Comparison of ENCODE assay signal across 10 mouse cellular contexts in the genomic region with DNA sequence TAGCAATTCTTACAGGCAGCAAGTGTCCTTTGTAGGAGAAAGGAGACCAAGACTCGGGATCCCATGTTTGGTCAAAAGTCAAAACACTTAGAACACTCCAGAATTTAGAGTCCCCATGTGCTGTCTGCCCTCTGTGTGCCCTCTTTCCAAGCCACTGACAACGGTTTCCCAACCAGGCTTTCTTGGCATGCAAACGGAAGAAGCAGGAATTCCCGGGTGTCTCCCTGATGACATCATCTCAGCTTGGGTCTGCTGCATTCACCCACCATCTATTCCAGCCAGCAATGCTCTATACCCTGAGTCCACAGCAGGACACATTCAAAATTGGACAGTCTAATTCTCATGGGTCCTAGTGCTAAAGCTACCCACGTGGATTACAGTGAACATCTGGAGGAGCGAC. TPM values are rescaled to one million over a fixed set of nuclear protein-coding genes. Genes with fewer than 3 reads are reported as not detected.
DNase-seq lines count a peak whose midpoint lies in the region; ATAC-seq lines count a peak whose summit lies in the region.
"Had no signal": no experiment of that assay in that cellular context is flagged by ENCODE, and none has a peak within 500 bp of the region (broad histone marks: within the 10 kb centered on the region; RNA-seq: fewer than 3 reads in every experiment).

No protein-coding gene starts in this region.

- no peak for ATAC-seq in midbrain, embryonic 13.5 days
- ATAC-seq in hindbrain, embryonic 15.5 days (ENCODE audit: low FRiP score, low read depth): no peak
- no peak for ATAC-seq in stomach, embryonic 14.5 days (ENCODE audit: insufficient number of reproducible peaks, insufficient read depth, low FRiP score, low read depth)

- peak overlapping the region; percentile 87 for H3K27ac ChIP-seq in midbrain, embryonic 10.5 days (replicated peaks)
- H3K27ac ChIP-seq in midbrain, embryonic 13.5 days: no peak overlapping the region
- H3K27ac ChIP-seq in hindbrain, embryonic 15.5 days (replicated peaks): peak overlapping the region; percentile 87
- peak overlapping the region; percentile 99 for H3K27ac ChIP-seq in stomach, embryonic 14.5 days (ENCODE audit: low read length)

- WGBS in midbrain, embryonic 10.5 days: 67% methylated on average over 6 of the region's 6 CpGs
- 74% methylated on average over 6 of the region's 6 CpGs for WGBS in midbrain, embryonic 13.5 days
- 61% methylated on average over 6 of the region's 6 CpGs for WGBS in hindbrain, embryonic 15.5 days
- 33% methylated on average over 6 of the region's 6 CpGs for WGBS in stomach, embryonic 14.5 days

- H3K9me3 ChIP-seq in midbrain, embryonic 10.5 days (replicated peaks): no peaks in the 10 kb centered on the region
- no peaks in the 10 kb centered on the region for H3K9me3 ChIP-seq in midbrain, embryonic 13.5 days
- no peaks in the 10 kb centered on the region for H3K9me3 ChIP-seq in hindbrain, embryonic 15.5 days
- no peaks in the 10 kb centered on the region for H3K9me3 ChIP-seq in stomach, embryonic 14.5 days (ENCODE audit: control insufficient read depth, low read depth, low read length)
- H3K9me3 ChIP-seq: neural tube, embryonic 13.5 days had no signal

- peaks cover 47% of the 10 kb centered on the region for H3K4me1 ChIP-seq in midbrain, embryonic 10.5 days
- peaks cover 31% of the 10 kb centered on the region for H3K4me1 ChIP-seq in midbrain, embryonic 13.5 days (replicated peaks)
- H3K4me1 ChIP-seq in hindbrain, embryonic 15.5 days (replicated peaks): peaks cover 53% of the 10 kb centered on the region
- H3K4me1 ChIP-seq in stomach, embryonic 14.5 days (ENCODE audit: control insufficient read depth, insufficient read depth, low read length): peaks cover 65% of the 10 kb centered on the region

- no peak overlapping the region for H3K4me3 ChIP-seq in midbrain, embryonic 10.5 days
- H3K4me3 ChIP-seq in midbrain, embryonic 13.5 days (replicated peaks): no peak overlapping the region
- H3K4me3 ChIP-seq in hindbrain, embryonic 15.5 days: no peak overlapping the region
- H3K4me3 ChIP-seq in stomach, embryonic 14.5 days (ENCODE audit: low read depth, low read length): no peak overlapping the region
- H3K4me3 ChIP-seq: neural tube, embryonic 13.5 days had no signal

- no peak overlapping the region for H3K4me2 ChIP-seq in midbrain, embryonic 13.5 days (replicated peaks)
- H3K4me2 ChIP-seq in hindbrain, embryonic 15.5 days: no peak overlapping the region
- peak overlapping the region; percentile 42 for H3K4me2 ChIP-seq in stomach, embryonic 14.5 days (replicated peaks; ENCODE audit: low read depth, low read length)

- no peak overlapping the region for H3K9ac ChIP-seq in midbrain, embryonic 13.5 days (replicated peaks)
- no peak overlapping the region for H3K9ac ChIP-seq in hindbrain, embryonic 15.5 days
- H3K9ac ChIP-seq in stomach, embryonic 14.5 days (replicated peaks; ENCODE audit: low read depth, low read length): peak overlapping the region; percentile 14; the same call in 1 of the 2 replicates

- no peaks in the 10 kb centered on the region for H3K36me3 ChIP-seq in midbrain, embryonic 10.5 days
- H3K36me3 ChIP-seq in midbrain, embryonic 13.5 days: no peaks in the 10 kb centered on the region
- no peaks in the 10 kb centered on the region for H3K36me3 ChIP-seq in hindbrain, embryonic 15.5 days
- peaks cover 48% of the 10 kb centered on the region for H3K36me3 ChIP-seq in stomach, embryonic 14.5 days (ENCODE audit: control insufficient read depth, insufficient read depth, low read length)

- DNase-seq in heart, adult 18-20 months: peak; percentile 55 to 56
- DNase-seq in heart, adult 9 months (ENCODE audit: low spot score in 2 of 2): no peak
- DNase-seq in midbrain, embryonic 10.5 days (ENCODE audit: low spot score): no peak
- no peak for DNase-seq in thymus, postnatal 25 days
- no peak for DNase-seq in spleen, postnatal 4 days (ENCODE audit: low spot score in 2 of 2)
- DNase-seq: thymus, adult 2 months had no signal

- no peaks in the 10 kb centered on the region for H3K27me3 ChIP-seq in midbrain, embryonic 10.5 days (ENCODE audit: low read depth, poor library complexity, severe bottlenecking)
- H3K27me3 ChIP-seq in midbrain, embryonic 13.5 days: no peaks in the 10 kb centered on the region
- no peaks in the 10 kb centered on the region for H3K27me3 ChIP-seq in hindbrain, embryonic 15.5 days
- no peaks in the 10 kb centered on the region for H3K27me3 ChIP-seq in stomach, embryonic 14.5 days (ENCODE audit: control insufficient read depth, insufficient read depth, low read length)
- H3K27me3 ChIP-seq: neural tube, embryonic 13.5 days had no signal

RNA-seq across cellular contexts. Expression of a gene that starts 11.4 kb away (rescaled TPM):
- 100 to 1,000 TPM; 206 to 210 TPM for total RNA-seq in heart, adult 18-20 months (2021)
- polyA plus RNA-seq in midbrain, embryonic 10.5 days (2016; fragmentation: Nextera tagmentation; extraction: Ambion mirVana): 53.9 and 71.1 TPM in 2 replicates
- 30.7 and 36.5 TPM in 2 replicates for polyA plus RNA-seq in midbrain, embryonic 13.5 days (2015; fragmentation: Nextera tagmentation; extraction: Ambion mirVana)
- 58.4 and 67.8 TPM in 2 replicates for polyA plus RNA-seq in hindbrain, embryonic 15.5 days (2015; fragmentation: Nextera tagmentation; extraction: Ambion mirVana)
- 400 and 419 TPM in 2 replicates for polyA plus RNA-seq in stomach, embryonic 14.5 days (2014; fragmentation: Nextera tagmentation; extraction: Ambion mirVana)

RNA-seq across cellular contexts. Expression of a gene that starts 56.1 kb away (rescaled TPM):
- 1 to 10 TPM; 5.3 to 8.3 TPM for total RNA-seq in heart, adult 18-20 months (2021)
- 0.34 and 0.39 TPM in 2 replicates for polyA plus RNA-seq in midbrain, embryonic 10.5 days (2016; fragmentation: Nextera tagmentation; extraction: Ambion mirVana)
- 0.19 TPM in 1 of 2 replicates, not detected in the other for polyA plus RNA-seq in midbrain, embryonic 13.5 days (2015; fragmentation: Nextera tagmentation; extraction: Ambion mirVana)
- polyA plus RNA-seq in hindbrain, embryonic 15.5 days (2015; fragmentation: Nextera tagmentation; extraction: Ambion mirVana): 0.45 and 0.49 TPM in 2 replicates
- 1.8 and 3.2 TPM in 2 replicates for polyA plus RNA-seq in stomach, embryonic 14.5 days (2014; fragmentation: Nextera tagmentation; extraction: Ambion mirVana)

RNA-seq across cellular contexts. Expression of a gene that starts 59.1 kb away (rescaled TPM):
- total RNA-seq in heart, adult 18-20 months (2021): 10 to 100 TPM; 26.7 to 32.7 TPM
- 9.5 and 11.6 TPM in 2 replicates for polyA plus RNA-seq in midbrain, embryonic 10.5 days (2016; fragmentation: Nextera tagmentation; extraction: Ambion mirVana)
- 13.4 and 14.4 TPM in 2 replicates for polyA plus RNA-seq in midbrain, embryonic 13.5 days (2015; fragmentation: Nextera tagmentation; extraction: Ambion mirVana)
- polyA plus RNA-seq in hindbrain, embryonic 15.5 days (2015; fragmentation: Nextera tagmentation; extraction: Ambion mirVana): 16.3 and 18.6 TPM in 2 replicates
- 21.0 and 21.4 TPM in 2 replicates for polyA plus RNA-seq in stomach, embryonic 14.5 days (2014; fragmentation: Nextera tagmentation; extraction: Ambion mirVana)

Comparison
In these comparisons a context has a peak if more than half of its experiments do, and no peak if none do; other contexts are left out.
1. DNase-seq: peak in heart, adult 18-20 months (2 of 2); none in heart, adult 9 months (0 of 2), midbrain, embryonic 10.5 days (single experiment), thymus, postnatal 25 days (single experiment) and spleen, postnatal 4 days (0 of 2).